Mouse (Mus musculus): ENCODE results near the gene Slc16a2. TPM values are rescaled to one million over a fixed set of nuclear protein-coding genes. Genes with fewer than 3 reads are reported as not detected.

Slc16a2 gene
- total and polyA plus RNA-seq, 3 experiments = 0.05 TPM; not detected in 2

DNA sequence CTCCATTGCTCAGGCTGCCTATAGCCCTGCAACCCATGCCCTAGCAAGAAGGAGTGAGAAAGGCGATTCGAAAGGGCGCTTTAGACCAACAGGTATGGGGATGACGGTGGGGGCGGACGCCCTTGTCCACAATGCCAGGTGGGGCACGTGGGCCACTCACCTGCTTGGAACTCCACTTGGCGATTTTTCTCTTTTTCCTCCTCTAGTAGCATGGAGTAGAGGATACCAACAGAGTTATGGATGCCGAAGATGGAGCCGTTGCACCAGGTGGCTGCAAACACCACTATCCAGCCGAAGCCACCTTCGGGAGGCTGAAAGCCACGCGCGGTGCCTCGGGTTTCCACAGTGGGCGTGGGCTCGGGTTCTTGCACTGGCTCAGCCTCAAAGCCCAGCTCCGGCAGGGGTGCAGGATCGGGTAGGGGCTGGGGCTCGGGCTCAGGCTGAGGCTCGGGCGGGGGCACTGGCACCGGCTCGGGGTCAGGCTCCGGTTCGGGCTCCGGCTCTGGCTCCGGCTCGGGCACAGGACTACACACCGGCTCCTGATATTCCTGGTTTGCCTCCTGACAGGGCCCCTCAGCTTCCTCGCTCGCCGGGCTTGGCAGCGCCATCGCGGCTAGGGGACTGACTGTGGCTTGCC, 470 bp downstream of the Slc16a2 start:
- ATAC-seq (ENCODE audit: extremely low read depth, insufficient number of reproducible peaks, low FRiP score, poor library complexity, severe bottlenecking) (no peak), DNase-seq (ENCODE audit: low spot score) (no peak)

GRCm38 (mm10) chrX:103820307-103821194, 1.2 kb downstream of the Slc16a2 start:
- TF ChIP-seq GATA1 (IDR thresholded peaks at IDR 0.05; ENCODE audit: borderline replicate concordance, low read length) (no peak), TAL1 (conservative IDR thresholded peaks at IDR 0.05; ENCODE audit: low read depth, low read length) (no peak), CTCF (IDR thresholded peaks at IDR 0.05; ENCODE audit: low read depth, low read length) (no peak), POLR2AphosphoS5 (IDR thresholded peaks at IDR 0.05; ENCODE audit: insufficient replicate concordance, low read depth, low read length) (no peak), GATA2 (IDR thresholded peaks at IDR 0.05; ENCODE audit: borderline replicate concordance, low read depth, low read length) (no peak)
- Histone ChIP-seq H3K27me3 (ENCODE audit: insufficient read depth, low read length) (no peaks in the 10 kb centered on the region), H3K9me3 (replicated peaks) (no peaks in the 10 kb centered on the region), H3K4me1 (ENCODE audit: insufficient read depth, low read depth, low read length) (no peaks in the 10 kb centered on the region), H3K36me3 (replicated peaks) (no peaks in the 10 kb centered on the region), H3K4me3 (ENCODE audit: low read depth, low read length) (no peak overlapping the region)
- DNase-seq (ENCODE audit: low spot score) (no peak), ATAC-seq (ENCODE audit: extremely low read depth, insufficient number of reproducible peaks, low FRiP score, poor library complexity, severe bottlenecking) (no peak)

More for the DNA sequence above, 470 bp downstream of the Slc16a2 start:
- Histone ChIP-seq H3K36me3 (replicated peaks) (no peaks in the 10 kb centered on the region), H3K9me3 (replicated peaks) (no peaks in the 10 kb centered on the region), H3K4me3 (ENCODE audit: low read depth, low read length) (no peak overlapping the region), H3K27me3 (ENCODE audit: insufficient read depth, low read length) (no peaks in the 10 kb centered on the region), H3K4me1 (ENCODE audit: insufficient read depth, low read depth, low read length) (no peaks in the 10 kb centered on the region)
- TF ChIP-seq POLR2AphosphoS5 (IDR thresholded peaks at IDR 0.05; ENCODE audit: insufficient replicate concordance, low read depth, low read length) (no peak), TAL1 (conservative IDR thresholded peaks at IDR 0.05; ENCODE audit: low read depth, low read length) (no peak), GATA2 (IDR thresholded peaks at IDR 0.05; ENCODE audit: borderline replicate concordance, low read depth, low read length) (no peak), CTCF (IDR thresholded peaks at IDR 0.05; ENCODE audit: low read depth, low read length) (no peak), GATA1 (IDR thresholded peaks at IDR 0.05; ENCODE audit: borderline replicate concordance, low read length) (no peak)

GRCm38 (mm10) chrX:103819253-103819652, 2.5 kb downstream of the Slc16a2 start:
- H3K36me3 ChIP-seq (replicated peaks) = no peaks in the 10 kb centered on the region
- ATAC-seq (ENCODE audit: extremely low read depth, insufficient number of reproducible peaks, low FRiP score, poor library complexity, severe bottlenecking) = no peak
- H3K9me3 ChIP-seq (replicated peaks) = no peaks in the 10 kb centered on the region
- H3K4me3 ChIP-seq (ENCODE audit: low read depth, low read length) = no peak overlapping the region
- DNase-seq (ENCODE audit: low spot score) = no peak
- no peak for TF ChIP-seq CTCF (IDR thresholded peaks at IDR 0.05; ENCODE audit: low read depth, low read length)
- TF ChIP-seq TAL1 (conservative IDR thresholded peaks at IDR 0.05; ENCODE audit: low read depth, low read length) = no peak
- no peak for TF ChIP-seq POLR2AphosphoS5 (IDR thresholded peaks at IDR 0.05; ENCODE audit: insufficient replicate concordance, low read depth, low read length)
- no peak for TF ChIP-seq GATA1 (IDR thresholded peaks at IDR 0.05; ENCODE audit: borderline replicate concordance, low read length)
- no peak for TF ChIP-seq GATA2 (IDR thresholded peaks at IDR 0.05; ENCODE audit: borderline replicate concordance, low read depth, low read length)
- H3K27me3 ChIP-seq (ENCODE audit: insufficient read depth, low read length) = no peaks in the 10 kb centered on the region
- no peaks in the 10 kb centered on the region for H3K4me1 ChIP-seq (ENCODE audit: insufficient read depth, low read depth, low read length)

- DNase-seq (ENCODE audit: low spot score) (no peak), ATAC-seq (ENCODE audit: extremely low read depth, insufficient number of reproducible peaks, low FRiP score, poor library complexity, severe bottlenecking) (no peak)
- TF ChIP-seq TAL1 (conservative IDR thresholded peaks at IDR 0.05; ENCODE audit: low read depth, low read length) = no peak
- TF ChIP-seq GATA1 (IDR thresholded peaks at IDR 0.05; ENCODE audit: borderline replicate concordance, low read length) = no peak
- no peak for TF ChIP-seq POLR2AphosphoS5 (IDR thresholded peaks at IDR 0.05; ENCODE audit: insufficient replicate concordance, low read depth, low read length)
- TF ChIP-seq CTCF (IDR thresholded peaks at IDR 0.05; ENCODE audit: low read depth, low read length) = no peak
- no peak for TF ChIP-seq GATA2 (IDR thresholded peaks at IDR 0.05; ENCODE audit: borderline replicate concordance, low read depth, low read length)
Measured at GRCm38 (mm10) chrX:103812690-103813089, 9.1 kb downstream of the Slc16a2 start.

DNA sequence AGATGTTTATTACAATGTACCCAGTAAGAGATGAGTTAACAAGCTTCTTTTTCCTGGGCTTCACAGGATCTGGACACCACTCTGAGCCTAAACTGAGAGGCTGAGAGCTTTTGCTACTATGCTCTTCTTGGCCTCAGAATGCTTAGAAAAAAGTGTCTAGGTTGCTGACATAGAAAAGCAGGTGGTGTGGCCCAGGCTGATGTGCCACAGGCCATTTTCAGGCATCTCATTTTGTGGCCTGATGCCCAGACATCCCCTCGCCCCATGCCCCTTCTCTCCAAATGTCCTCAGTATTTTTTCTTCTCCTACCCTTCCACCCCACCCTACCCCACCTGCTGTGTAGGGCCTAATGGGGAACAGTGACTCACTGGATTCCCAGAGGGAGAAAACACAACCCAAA, 11.3 kb downstream of the Slc16a2 start:
- no peak for ATAC-seq (ENCODE audit: extremely low read depth, insufficient number of reproducible peaks, low FRiP score, poor library complexity, severe bottlenecking)

More at GRCm38 (mm10) chrX:103812690-103813089, 9.1 kb downstream of the Slc16a2 start:
- Histone ChIP-seq H3K36me3 (replicated peaks) (no peaks in the 10 kb centered on the region), H3K27me3 (ENCODE audit: insufficient read depth, low read length) (no peaks in the 10 kb centered on the region), H3K9me3 (replicated peaks) (no peaks in the 10 kb centered on the region), H3K4me3 (ENCODE audit: low read depth, low read length) (no peak overlapping the region), H3K4me1 (ENCODE audit: insufficient read depth, low read depth, low read length) (no peaks in the 10 kb centered on the region)

DNA sequence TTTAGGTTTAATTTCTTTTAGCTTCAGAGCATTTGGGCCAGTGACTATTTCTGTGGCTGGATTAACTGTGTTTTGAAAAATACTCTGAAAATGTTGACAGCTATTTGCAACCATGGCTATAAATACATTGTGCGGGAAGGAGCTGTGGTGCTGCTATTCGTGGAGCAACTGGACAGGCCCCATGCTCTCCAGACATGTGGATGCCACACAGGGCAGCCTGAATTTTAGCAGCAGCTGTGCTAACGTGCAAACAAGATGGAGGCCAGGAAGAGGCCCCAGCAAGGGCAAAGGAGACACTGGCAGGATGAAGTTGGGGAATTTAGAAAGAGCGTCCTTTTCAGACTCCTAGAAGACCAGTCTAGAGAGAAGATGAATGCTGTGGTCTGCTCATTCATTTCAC, 15.4 kb downstream of the Slc16a2 start:
- Histone ChIP-seq H3K4me3 (ENCODE audit: low read depth, low read length) (no peak overlapping the region), H3K9me3 (replicated peaks) (no peaks in the 10 kb centered on the region), H3K4me1 (ENCODE audit: insufficient read depth, low read depth, low read length) (no peaks in the 10 kb centered on the region), H3K36me3 (replicated peaks) (no peaks in the 10 kb centered on the region), H3K27me3 (ENCODE audit: insufficient read depth, low read length) (no peaks in the 10 kb centered on the region)
- no peak for TF ChIP-seq GATA1 (IDR thresholded peaks at IDR 0.05; ENCODE audit: borderline replicate concordance, low read length)
- TF ChIP-seq GATA2 (IDR thresholded peaks at IDR 0.05; ENCODE audit: borderline replicate concordance, low read depth, low read length) = no peak
- no peak for TF ChIP-seq POLR2AphosphoS5 (IDR thresholded peaks at IDR 0.05; ENCODE audit: insufficient replicate concordance, low read depth, low read length)
- no peak for TF ChIP-seq CTCF (IDR thresholded peaks at IDR 0.05; ENCODE audit: low read depth, low read length)
- TF ChIP-seq TAL1 (conservative IDR thresholded peaks at IDR 0.05; ENCODE audit: low read depth, low read length) = no peak
- ATAC-seq (ENCODE audit: extremely low read depth, insufficient number of reproducible peaks, low FRiP score, poor library complexity, severe bottlenecking) (no peak), DNase-seq (ENCODE audit: low spot score) (no peak)

More for the DNA sequence above, 11.3 kb downstream of the Slc16a2 start:
- no peaks in the 10 kb centered on the region for H3K9me3 ChIP-seq (replicated peaks)
- no peaks in the 10 kb centered on the region for H3K36me3 ChIP-seq (replicated peaks)
- no peak for TF ChIP-seq GATA2 (IDR thresholded peaks at IDR 0.05; ENCODE audit: borderline replicate concordance, low read depth, low read length)
- no peak for TF ChIP-seq TAL1 (conservative IDR thresholded peaks at IDR 0.05; ENCODE audit: low read depth, low read length)
- no peaks in the 10 kb centered on the region for H3K4me1 ChIP-seq (ENCODE audit: insufficient read depth, low read depth, low read length)
- no peaks in the 10 kb centered on the region for H3K27me3 ChIP-seq (ENCODE audit: insufficient read depth, low read length)
- no peak overlapping the region for H3K4me3 ChIP-seq (ENCODE audit: low read depth, low read length)
- DNase-seq (ENCODE audit: low spot score) = no peak

Data from G1E (cell line).